Mouse (Mus musculus) MEL (cell line): Measurements from ENCODE around the gene Mmp9. TPM values are rescaled to one million over a fixed set of nuclear protein-coding genes. Genes with fewer than 3 reads are reported as not detected.

Source experiments
- DNase-seq: peaks from one replicate; pipeline ENCODE4 v3.0.0; 2011; ENCODE audit warnings: low read depth, low spot score
- H3K27ac ChIP-seq: 2 replicates; pipeline ENCODE4 v1.5.1; 2012; ENCODE audit warnings: low read depth, mild to moderate bottlenecking, control low read depth, low read length, moderate library complexity; ENCODE audit not compliant: control insufficient read depth
- H3K27me3 ChIP-seq, 2 experiments: fragments of 150-350 bp in 1 of 2; sonication (generic) in 1 of 2; 2 replicates each; pipeline ENCODE4 v1.6.1; 2012; ENCODE audit warnings: low read length in 2 of 2, mild to moderate bottlenecking in 2 of 2, improper control_type of control experiment in 1 of 2, moderate library complexity in 1 of 2; ENCODE audit not compliant: insufficient read depth in 2 of 2, control insufficient read depth in 1 of 2
- H3K36me3 ChIP-seq, 2 experiments: 2 replicates each; pipeline ENCODE4 v1.6.1; 2012 to 2014; ENCODE audit warnings: low read length in 2 of 2, improper control_type of control experiment in 1 of 2, inconsistent platforms in 1 of 2, mild to moderate bottlenecking in 1 of 2; ENCODE audit not compliant: insufficient read depth in 2 of 2, control insufficient read depth in 1 of 2
- H3K4me1 ChIP-seq, 2 experiments: fragments of 150-350 bp in 1 of 2; sonication (generic) in 1 of 2; 2 replicates each; pipeline ENCODE4 v1.6.1; 2012; ENCODE audit warnings: low read length in 2 of 2, improper control_type of control experiment in 1 of 2, mild to moderate bottlenecking in 1 of 2; ENCODE audit not compliant: insufficient read depth in 2 of 2, control insufficient read depth in 1 of 2
- H3K4me3 ChIP-seq, 2 experiments: fragments of 150-350 bp in 1 of 2; sonication (generic) in 1 of 2; 2 replicates each; pipeline ENCODE4 v1.5.1; 2012; ENCODE audit warnings: low read depth in 2 of 2, low read length in 2 of 2, mild to moderate bottlenecking in 2 of 2, moderate library complexity in 2 of 2, control low read depth in 1 of 2, improper control_type of control experiment in 1 of 2; ENCODE audit not compliant: control insufficient read depth in 1 of 2, insufficient read depth in 1 of 2
- H3K79me2 ChIP-seq: 2 replicates; pipeline ENCODE4 v1.6.1; 2012; ENCODE audit warnings: mild to moderate bottlenecking, low read length, moderate library complexity; ENCODE audit not compliant: control insufficient read depth, poor library complexity, insufficient read depth
- H3K9ac ChIP-seq: 2 replicates; pipeline ENCODE4 v1.6.1; 2012; ENCODE audit warnings: low read depth, mild to moderate bottlenecking, control low read depth, low read length, moderate library complexity; ENCODE audit not compliant: control insufficient read depth, poor library complexity, severe bottlenecking
- H3K9me3 ChIP-seq: fragments of 150-350 bp; sonication (generic); replicated peaks from 2 replicates; pipeline ENCODE4 v1.6.1; 2012; ENCODE audit warnings: mild to moderate bottlenecking, low read length, improper control_type of control experiment, moderate library complexity; ENCODE audit not compliant: insufficient read depth
- CHD1 ChIP-seq: IDR thresholded peaks from 2 replicates; pipeline ENCODE4 v1.6.1; 2012; ENCODE audit warnings: low read depth, mild to moderate bottlenecking, inconsistent platforms, low read length, improper control_type of control experiment
- ETS1 ChIP-seq: IDR thresholded peaks from 2 replicates; pipeline ENCODE4 v1.6.1; 2012; ENCODE audit warnings: low read depth, mild to moderate bottlenecking, inconsistent platforms, low read length, improper control_type of control experiment, moderate library complexity
- GABPA ChIP-seq: IDR thresholded peaks from 2 replicates; pipeline ENCODE4 v1.6.1; 2012; ENCODE audit warnings: low read depth, mild to moderate bottlenecking, inconsistent platforms, low read length, improper control_type of control experiment, moderate library complexity
- GATA1 ChIP-seq: IDR thresholded peaks from 2 replicates; pipeline ENCODE4 v1.6.1; 2011; ENCODE audit warnings: low read depth, low read length, improper control_type of control experiment
- HCFC1 ChIP-seq: IDR thresholded peaks from 2 replicates; pipeline ENCODE4 v1.6.1; 2012; ENCODE audit warnings: low read depth, mild to moderate bottlenecking, inconsistent platforms, low read length, improper control_type of control experiment, moderate library complexity
- KAT2A ChIP-seq: conservative IDR thresholded peaks from 2 replicates; pipeline ENCODE4 v1.6.1; 2012; ENCODE audit warnings: low read depth, low read length, improper control_type of control experiment, inconsistent platforms
- MAFK ChIP-seq: IDR thresholded peaks from 2 replicates; pipeline ENCODE4 v1.6.1; 2011; ENCODE audit warnings: low read depth, mild to moderate bottlenecking, low read length, improper control_type of control experiment, borderline replicate concordance
- MAX ChIP-seq: IDR thresholded peaks from 2 replicates; pipeline ENCODE4 v1.6.1; 2011; ENCODE audit warnings: low read length, improper control_type of control experiment
- MEF2A ChIP-seq: IDR thresholded peaks from 2 replicates; pipeline ENCODE4 v1.6.1; 2014; ENCODE audit warnings: low read depth, mild to moderate bottlenecking, inconsistent platforms, low read length, improper control_type of control experiment; ENCODE audit not compliant: poor library complexity, insufficient replicate concordance, severe bottlenecking; ENCODE audit errors: extremely low read depth
- MYB ChIP-seq: IDR thresholded peaks from 2 replicates; pipeline ENCODE4 v1.6.1; 2011; ENCODE audit warnings: mild to moderate bottlenecking, low read depth, low read length, improper control_type of control experiment
- SMC3 ChIP-seq: IDR thresholded peaks from 2 replicates; pipeline ENCODE4 v1.6.1; 2011; ENCODE audit warnings: low read depth, low read length, improper control_type of control experiment
- TAL1 ChIP-seq: IDR thresholded peaks from 2 replicates; pipeline ENCODE4 v1.6.1; 2012; ENCODE audit warnings: mild to moderate bottlenecking, inconsistent platforms, low read length, moderate library complexity, mixed read lengths
- USF1 ChIP-seq: IDR thresholded peaks from 2 replicates; pipeline ENCODE4 v1.6.1; 2014; ENCODE audit warnings: low read depth, mild to moderate bottlenecking, inconsistent platforms, low read length, improper control_type of control experiment, moderate library complexity
- ZMIZ1 ChIP-seq: IDR thresholded peaks from 2 replicates; pipeline ENCODE4 v1.6.1; 2012; ENCODE audit warnings: low read depth, mild to moderate bottlenecking, inconsistent platforms, low read length, improper control_type of control experiment, moderate library complexity
- ZNF384 ChIP-seq: IDR thresholded peaks from 2 replicates; pipeline ENCODE4 v1.6.1; 2012; ENCODE audit warnings: low read depth, mild to moderate bottlenecking, inconsistent platforms, low read length, improper control_type of control experiment
- polyA plus RNA-seq, 2 experiments: library from polyadenylated mRNA; stranded (reverse) in 1 of 2; unstranded in 1 of 2; fragments of >175 nt in 1 of 2; fragments of >200 nt in 1 of 2; gene quantifications; 2 replicates each; pipeline versions ENCODE4 v1.2.1 to v1.2.4; 2012; ENCODE audit warnings: low replicate concordance in 2 of 2, low read depth in 1 of 2; ENCODE audit not compliant: insufficient read length in 2 of 2, insufficient read depth in 1 of 2, missing spikeins in 1 of 2
- total RNA-seq: library from RNA; depleted of rRNA; stranded (reverse); fragments of 300-350 nt; gene quantifications from 2 replicates; pipeline ENCODE4 v1.2.3, GENCODE M21; 2012

Gene Mmp9
- total and polyA plus RNA-seq, 3 experiments: 0.19 to 0.23 TPM; not detected in 1

GRCm38 (mm10) chr2:164935991-164936390, 4.6 kb upstream of the Mmp9 start:
- no peak for TF ChIP-seq KAT2A
- TF ChIP-seq GATA1: no peak
- no peak for TF ChIP-seq SMC3
- no peak for TF ChIP-seq CHD1
- no peak for TF ChIP-seq ETS1
- no peak for TF ChIP-seq ZMIZ1
- TF ChIP-seq MAFK: no peak
- no peak for TF ChIP-seq USF1
- no peak for TF ChIP-seq GABPA
- no peak for TF ChIP-seq MAX
- no peak for TF ChIP-seq HCFC1
- no peak for DNase-seq
- H3K27me3 ChIP-seq: 0 out of 4 replicates have a peak, but pooled peaks cover 0 to 1% of the 10 kb centered on the region in 2 experiments
- no peaks in the 10 kb centered on the region for H3K4me1 ChIP-seq
- H3K4me3 ChIP-seq: no peak overlapping the region
- H3K9ac ChIP-seq: no peak overlapping the region
- H3K27ac ChIP-seq: no peak overlapping the region
- H3K36me3 ChIP-seq: no peaks in the 10 kb centered on the region
- no peaks in the 10 kb centered on the region for H3K79me2 ChIP-seq
- no peaks in the 10 kb centered on the region for H3K9me3 ChIP-seq

GRCm38 (mm10) chr2:164938146-164939091, 2.2 kb upstream of the Mmp9 start:
- no peak for DNase-seq
- Histone ChIP-seq H3K4me1 (peaks cover 0 to 15% of the 10 kb centered on the region in 2 experiments), H3K9ac (no peak overlapping the region), H3K4me3 (no peak overlapping the region)
- no peak for TF ChIP-seq GATA1
- no peak for TF ChIP-seq MEF2A
- TF ChIP-seq MYB: no peak
- TF ChIP-seq TAL1: no peak
- no peak for TF ChIP-seq SMC3
- no peak for TF ChIP-seq ZNF384
- TF ChIP-seq ETS1: no peak
- TF ChIP-seq, all 39 proteins: peak for 0
- H3K9me3 ChIP-seq: no peaks in the 10 kb centered on the region
- H3K27me3 ChIP-seq: 0 out of 4 replicates have a peak, but pooled peaks cover 0 to 1% of the 10 kb centered on the region in 2 experiments
- peaks cover 0 to 13% of the 10 kb centered on the region in 2 experiments; a peak in 2 of 4 replicates for H3K36me3 ChIP-seq
- no peak overlapping the region for H3K27ac ChIP-seq
- H3K79me2 ChIP-seq: no peaks in the 10 kb centered on the region
